Mouse (Mus musculus): ENCODE results near the gene Olfml2a. TPM values are rescaled to one million over a fixed set of nuclear protein-coding genes. Genes with fewer than 3 reads are reported as not detected.
A peak's percentile ranks its signal among the peaks of the same experiment; 100 is the strongest.
"Not testable (repeated sequence)": the region's sequence is repeated elsewhere in the genome, so short reads cannot be mapped to it uniquely, and the experiment has no call there.

Gene Olfml2a
- total RNA-seq, 2 experiments from 2014 or later = 0.09 to 0.58 TPM

GRCm38 (mm10) chr2:39005574-39006079 is 73.8 kb downstream of the Olfml2a start, which contains the start of gene Rpl35:
Rpl35 (minus strand) TSS chr2:39005624.
- ATAC-seq (replicated peaks; ENCODE audit: low FRiP score, poor library complexity, severe bottlenecking) = 0 out of 2 replicates have a peak, but pooled peaks have one; percentile 1

- no peak for ATAC-seq (replicated peaks; ENCODE audit: low FRiP score, poor library complexity, severe bottlenecking)
Observed at GRCm38 (mm10) chr2:39006149-39006730, 74.5 kb downstream of the Olfml2a start.

- ATAC-seq (replicated peaks; ENCODE audit: low FRiP score, poor library complexity, severe bottlenecking) = peak; percentile 81
Observed at GRCm38 (mm10) chr2:39007865-39008264, 76.1 kb downstream of the Olfml2a start.

- peak; percentile 26 for ATAC-seq (replicated peaks; ENCODE audit: low FRiP score, poor library complexity, severe bottlenecking)
Observed at GRCm38 (mm10) chr2:39008350-39008851, 76.6 kb downstream of the Olfml2a start.

- ATAC-seq (replicated peaks; ENCODE audit: low FRiP score, poor library complexity, severe bottlenecking) = no peak
Observed at GRCm38 (mm10) chr2:39008954-39009365, 77.2 kb downstream of the Olfml2a start.

GRCm38 (mm10) chr2:39010144-39010543 is 78.4 kb downstream of the Olfml2a start:
- not testable (repeated sequence) for ATAC-seq (replicated peaks; ENCODE audit: low FRiP score, poor library complexity, severe bottlenecking)

- no peak for ATAC-seq (replicated peaks; ENCODE audit: low FRiP score, poor library complexity, severe bottlenecking)
Observed at GRCm38 (mm10) chr2:39011264-39011663, 79.5 kb downstream of the Olfml2a start.

GRCm38 (mm10) chr2:39011971-39012370 is 80.2 kb downstream of the Olfml2a start:
- no peak for ATAC-seq (replicated peaks; ENCODE audit: low FRiP score, poor library complexity, severe bottlenecking)

- ATAC-seq (replicated peaks; ENCODE audit: low FRiP score, poor library complexity, severe bottlenecking) = no peak
Observed at GRCm38 (mm10) chr2:39012768-39013279, 81.0 kb downstream of the Olfml2a start.

Other genes with a start within 250 kb of the Olfml2a start
- gene Nr5a1, start 217.4 kb upstream of the Olfml2a start, total RNA-seq (2015; ENCODE audit: low replicate concordance) = not detected in 2 replicates
- not detected in 2 replicates for gene Nr5a1, start 217.4 kb upstream of the Olfml2a start, total RNA-seq (2017; ENCODE audit: low replicate concordance)
- gene Nr6a1, start 4.3 kb upstream of the Olfml2a start, total RNA-seq (2015; ENCODE audit: low replicate concordance) = not detected in 2 replicates
- gene Nr6a1, start 4.3 kb upstream of the Olfml2a start, total RNA-seq (2017; ENCODE audit: low replicate concordance) = 0.94 and 5.6 TPM in 2 replicates
- gene Wdr38, start 65.5 kb downstream of the Olfml2a start, total RNA-seq (2015; ENCODE audit: low replicate concordance) = 0.19 TPM in 1 of 2 replicates, not detected in the other
- gene Wdr38, start 65.5 kb downstream of the Olfml2a start, total RNA-seq (2017; ENCODE audit: low replicate concordance) = not detected in 2 replicates
- 25.6 and 27.8 TPM in 2 replicates for gene Arpc5l, start 73.4 kb downstream of the Olfml2a start, total RNA-seq (2015; ENCODE audit: low replicate concordance)
- 13.5 and 14.1 TPM in 2 replicates for gene Arpc5l, start 73.4 kb downstream of the Olfml2a start, total RNA-seq (2017; ENCODE audit: low replicate concordance)
- gene Rpl35, start 73.6 kb downstream of the Olfml2a start, total RNA-seq (2015; ENCODE audit: low replicate concordance) = 144 and 170 TPM in 2 replicates
- 142 and 181 TPM in 2 replicates for gene Rpl35, start 73.6 kb downstream of the Olfml2a start, total RNA-seq (2017; ENCODE audit: low replicate concordance)
- gene Golga1, start 133.6 kb downstream of the Olfml2a start, total RNA-seq (2015; ENCODE audit: low replicate concordance) = 4.2 and 8.6 TPM in 2 replicates
- 21.7 and 25.6 TPM in 2 replicates for gene Golga1, start 133.6 kb downstream of the Olfml2a start, total RNA-seq (2017; ENCODE audit: low replicate concordance)